Mouse (Mus musculus) G1E (cell line): Measurements from ENCODE around the gene Cisd1.

ENCODE experiments used
- GATA1 ChIP-seq: IDR thresholded peaks from 2 replicates; pipeline ENCODE4 v1.6.1; 2012; ENCODE audit warnings: borderline replicate concordance, low read length, inconsistent platforms, mixed read lengths
- POLR2AphosphoS5 ChIP-seq: IDR thresholded peaks from 2 replicates; pipeline ENCODE4 v1.6.1; 2012; ENCODE audit warnings: low read depth, low read length, inconsistent platforms; ENCODE audit not compliant: insufficient replicate concordance

DNA sequence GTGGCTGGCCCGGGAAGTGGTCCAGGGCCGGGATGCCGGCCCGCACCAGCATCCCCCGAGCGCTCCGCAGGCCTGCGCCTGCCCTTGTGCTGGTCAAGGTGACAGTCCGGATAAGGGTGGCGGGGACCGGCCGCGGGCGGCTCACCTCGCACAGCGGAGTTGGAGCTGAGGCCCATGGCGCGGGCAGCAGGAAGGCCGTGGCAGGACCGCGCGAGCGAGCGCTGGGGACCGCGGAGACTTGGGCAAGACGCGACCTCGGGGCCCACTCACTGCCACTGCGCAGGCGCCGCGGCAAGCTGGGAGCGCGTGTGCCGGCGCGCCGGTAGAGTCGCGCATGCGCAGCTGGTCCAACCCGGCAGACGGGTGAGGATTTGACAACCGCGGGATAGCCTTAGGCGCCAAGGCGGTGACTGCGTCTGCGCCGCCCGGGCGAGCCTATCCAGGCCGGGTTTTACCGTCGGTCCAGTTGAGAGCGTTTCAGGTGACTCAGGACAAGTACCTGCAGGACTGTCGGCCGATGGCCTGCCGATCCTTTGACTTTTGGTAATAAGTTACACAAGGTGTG lies at the start of gene Cisd1:
- TF ChIP-seq POLR2AphosphoS5 (no peak), GATA1 (no peak)
